Mouse (Mus musculus): ENCODE results near the gene Med21. TPM values are rescaled to one million over a fixed set of nuclear protein-coding genes. Genes with fewer than 3 reads are reported as not detected.

The Med21 gene
- polyA plus RNA-seq, 1 experiment, result 82.0 TPM

DNA sequence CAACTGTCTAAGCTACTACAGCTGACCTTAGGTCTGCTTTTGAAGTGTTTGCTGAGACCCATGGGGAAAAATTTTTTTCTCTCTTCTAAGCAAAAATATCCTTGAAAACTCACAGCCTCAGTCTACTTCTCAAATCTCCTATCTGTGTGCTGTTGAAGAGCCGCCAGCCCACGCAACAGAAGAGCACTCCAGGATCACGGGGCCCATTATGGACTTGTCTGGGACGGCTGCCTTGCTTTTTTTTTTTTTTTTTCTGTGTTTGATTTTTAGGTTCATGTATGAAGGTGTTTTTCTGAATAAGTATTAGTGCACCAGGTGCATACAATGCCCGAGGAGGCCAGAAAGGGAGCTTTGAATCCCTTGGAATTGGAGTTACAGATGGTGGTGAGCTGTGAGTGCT is 5.9 kb upstream of the Med21 start:
- Histone ChIP-seq H3K4me1 (ENCODE audit: control insufficient read depth, insufficient read depth, low read length) (peaks cover 3% of the 10 kb centered on the region; the same call in 1 of the 2 replicates), H3K27ac (ENCODE audit: insufficient read depth, low read length) (no peak overlapping the region), H3K4me3 (ENCODE audit: insufficient read depth, low read length) (no peak overlapping the region)
- TF ChIP-seq CTCF (IDR thresholded peaks at IDR 0.05; ENCODE audit: borderline replicate concordance, insufficient read depth, low read length) (no peak), POLR2A (IDR thresholded peaks at IDR 0.05; ENCODE audit: low read depth, low read length) (no peak)

- H3K4me1 ChIP-seq (ENCODE audit: control insufficient read depth, insufficient read depth, low read length), result no peaks in the 10 kb centered on the region
- no peak overlapping the region for H3K4me3 ChIP-seq (ENCODE audit: insufficient read depth, low read length)
- no peak for TF ChIP-seq CTCF (IDR thresholded peaks at IDR 0.05; ENCODE audit: borderline replicate concordance, insufficient read depth, low read length)
- no peak for TF ChIP-seq POLR2A (IDR thresholded peaks at IDR 0.05; ENCODE audit: low read depth, low read length)
- no peak overlapping the region for H3K27ac ChIP-seq (ENCODE audit: insufficient read depth, low read length)
These were observed 2.0 kb upstream of the Med21 start for GRCm38 (mm10) chr6:146640068-146640965.

- no peaks in the 10 kb centered on the region for H3K4me1 ChIP-seq (ENCODE audit: control insufficient read depth, insufficient read depth, low read length)
- no peak overlapping the region for H3K4me3 ChIP-seq (ENCODE audit: insufficient read depth, low read length)
- no peak overlapping the region for H3K27ac ChIP-seq (ENCODE audit: insufficient read depth, low read length)
- TF ChIP-seq POLR2A (IDR thresholded peaks at IDR 0.05; ENCODE audit: low read depth, low read length) (no peak), CTCF (IDR thresholded peaks at IDR 0.05; ENCODE audit: borderline replicate concordance, insufficient read depth, low read length) (no peak)
These were observed 1.4 kb upstream of the Med21 start for GRCm38 (mm10) chr6:146640991-146641390.

DNA sequence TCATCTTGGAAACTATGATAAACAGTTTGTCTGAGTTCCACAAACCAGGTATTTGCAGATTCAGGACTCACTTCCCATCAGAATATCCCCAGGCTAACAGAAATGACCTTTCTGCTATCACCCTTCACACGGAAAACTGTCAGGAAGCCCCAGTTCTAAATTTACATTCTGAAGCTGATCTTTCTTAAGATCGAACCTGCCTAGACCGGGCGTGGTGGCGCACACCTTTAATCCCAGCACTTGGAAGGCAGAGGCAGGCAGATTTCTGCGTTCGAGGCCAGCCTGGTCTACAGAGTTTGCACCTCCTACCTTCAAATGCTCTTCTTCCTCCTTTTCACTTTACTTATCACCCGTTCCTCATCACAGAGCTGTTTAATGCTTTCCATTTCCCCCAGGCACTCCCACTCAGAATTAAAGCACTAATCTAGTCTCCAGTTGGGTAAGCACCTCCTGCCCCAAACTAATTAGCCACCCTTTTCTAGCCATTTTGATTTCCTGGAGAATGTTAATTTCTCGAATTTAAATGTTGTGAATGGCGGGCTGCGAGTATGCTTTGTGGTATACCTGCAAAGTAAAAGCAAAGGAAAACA is 631 bp upstream of the Med21 start:
- H3K4me1 ChIP-seq (ENCODE audit: control insufficient read depth, insufficient read depth, low read length), result no peaks in the 10 kb centered on the region
- no peak for TF ChIP-seq CTCF (IDR thresholded peaks at IDR 0.05; ENCODE audit: borderline replicate concordance, insufficient read depth, low read length)
- no peak for TF ChIP-seq POLR2A (IDR thresholded peaks at IDR 0.05; ENCODE audit: low read depth, low read length)
- H3K27ac ChIP-seq (ENCODE audit: insufficient read depth, low read length), result no peak overlapping the region
- H3K4me3 ChIP-seq (ENCODE audit: insufficient read depth, low read length), result peak overlapping the region; percentile 40

DNA sequence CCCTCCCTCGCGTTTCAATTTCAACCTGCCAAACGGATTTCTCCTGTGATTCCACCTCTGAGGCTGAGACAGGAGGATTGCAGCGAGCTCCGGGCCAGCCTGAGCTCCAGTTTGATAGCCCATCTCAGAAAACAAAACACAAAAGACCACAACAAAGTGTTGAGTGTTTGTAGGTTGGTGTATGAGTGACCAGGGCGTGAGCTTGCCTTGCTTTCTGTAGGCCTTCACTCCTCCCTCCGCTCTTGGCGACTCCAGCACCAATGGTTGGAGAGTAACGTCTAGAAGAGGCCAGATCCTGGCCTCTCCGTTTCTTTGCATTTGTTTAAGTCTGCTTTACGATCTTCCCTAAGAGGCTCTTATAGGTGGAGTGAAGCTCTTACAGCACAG is 830 bp downstream of the Med21 start:
- TF ChIP-seq CTCF (IDR thresholded peaks at IDR 0.05; ENCODE audit: borderline replicate concordance, insufficient read depth, low read length) (no peak), POLR2A (IDR thresholded peaks at IDR 0.05; ENCODE audit: low read depth, low read length) (peak; percentile 44; the same call in 1 of the 2 replicates)
- H3K4me1 ChIP-seq (ENCODE audit: control insufficient read depth, insufficient read depth, low read length), result no peaks in the 10 kb centered on the region
- H3K27ac ChIP-seq (ENCODE audit: insufficient read depth, low read length), result no peak overlapping the region
- H3K4me3 ChIP-seq (ENCODE audit: insufficient read depth, low read length), result peak overlapping the region; percentile 70

DNA sequence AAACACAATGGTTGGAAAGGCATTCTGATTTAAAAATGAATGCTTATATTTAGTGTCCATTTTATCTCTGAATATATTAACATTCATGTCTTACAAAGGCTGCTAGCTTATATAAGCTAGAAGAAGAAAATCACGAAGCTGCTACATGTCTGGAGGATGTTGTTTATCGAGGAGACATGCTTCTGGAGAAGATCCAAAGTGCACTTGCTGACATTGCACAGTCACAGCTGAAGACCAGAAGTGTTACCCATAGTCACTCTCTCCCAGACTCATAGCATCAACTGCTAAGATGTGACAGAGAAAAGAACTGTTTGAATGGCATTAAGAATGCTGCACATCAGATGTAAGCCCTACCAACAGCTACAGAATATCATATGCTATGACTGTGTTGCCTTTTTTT is 7.7 kb downstream of the Med21 start:
- Histone ChIP-seq H3K4me3 (ENCODE audit: insufficient read depth, low read length) (no peak overlapping the region), H3K27ac (ENCODE audit: insufficient read depth, low read length) (no peak overlapping the region), H3K4me1 (ENCODE audit: control insufficient read depth, insufficient read depth, low read length) (no peaks in the 10 kb centered on the region)
- TF ChIP-seq POLR2A (IDR thresholded peaks at IDR 0.05; ENCODE audit: low read depth, low read length), result no peak
- no peak for TF ChIP-seq CTCF (IDR thresholded peaks at IDR 0.05; ENCODE audit: borderline replicate concordance, insufficient read depth, low read length)

- TF ChIP-seq CTCF (IDR thresholded peaks at IDR 0.05; ENCODE audit: borderline replicate concordance, insufficient read depth, low read length) (no peak), POLR2A (IDR thresholded peaks at IDR 0.05; ENCODE audit: low read depth, low read length) (no peak)
- H3K4me1 ChIP-seq (ENCODE audit: control insufficient read depth, insufficient read depth, low read length), result no peaks in the 10 kb centered on the region
- no peak overlapping the region for H3K4me3 ChIP-seq (ENCODE audit: insufficient read depth, low read length)
- no peak overlapping the region for H3K27ac ChIP-seq (ENCODE audit: insufficient read depth, low read length)
These were observed 9.1 kb downstream of the Med21 start for GRCm38 (mm10) chr6:146651431-146651830.

GRCm38 (mm10) chr6:146653197-146653596 is 10.8 kb downstream of the Med21 start:
- no peak overlapping the region for H3K27ac ChIP-seq (ENCODE audit: insufficient read depth, low read length)
- no peak overlapping the region for H3K4me3 ChIP-seq (ENCODE audit: insufficient read depth, low read length)
- TF ChIP-seq POLR2A (IDR thresholded peaks at IDR 0.05; ENCODE audit: low read depth, low read length) (no peak), CTCF (IDR thresholded peaks at IDR 0.05; ENCODE audit: borderline replicate concordance, insufficient read depth, low read length) (no peak)
- no peaks in the 10 kb centered on the region for H3K4me1 ChIP-seq (ENCODE audit: control insufficient read depth, insufficient read depth, low read length)

- peak; percentile 29; the same call in 1 of the 2 replicates for TF ChIP-seq CTCF (IDR thresholded peaks at IDR 0.05; ENCODE audit: borderline replicate concordance, insufficient read depth, low read length)
- no peak for TF ChIP-seq POLR2A (IDR thresholded peaks at IDR 0.05; ENCODE audit: low read depth, low read length)
- Histone ChIP-seq H3K27ac (ENCODE audit: insufficient read depth, low read length) (no peak overlapping the region), H3K4me3 (ENCODE audit: insufficient read depth, low read length) (no peak overlapping the region), H3K4me1 (ENCODE audit: control insufficient read depth, insufficient read depth, low read length) (no peaks in the 10 kb centered on the region)
These were observed 18.2 kb downstream of the Med21 start for GRCm38 (mm10) chr6:146660591-146660990.

GRCm38 (mm10) chr6:146661655-146662054 is 19.3 kb downstream of the Med21 start:
- no peak overlapping the region for H3K27ac ChIP-seq (ENCODE audit: insufficient read depth, low read length)
- TF ChIP-seq POLR2A (IDR thresholded peaks at IDR 0.05; ENCODE audit: low read depth, low read length) (no peak), CTCF (IDR thresholded peaks at IDR 0.05; ENCODE audit: borderline replicate concordance, insufficient read depth, low read length) (no peak)
- H3K4me3 ChIP-seq (ENCODE audit: insufficient read depth, low read length), result no peak overlapping the region
- no peaks in the 10 kb centered on the region for H3K4me1 ChIP-seq (ENCODE audit: control insufficient read depth, insufficient read depth, low read length)
